Mouse (Mus musculus) macrophage (primary cell): ENCODE data around the gene Bcl3. TPM values are rescaled to one million over a fixed set of nuclear protein-coding genes. Genes with fewer than 3 reads are reported as not detected.

Source experiments
- H3K27ac ChIP-seq: fragments of 350-480 bp; formaldehyde crosslinking; 2 replicates; pipeline ENCODE4 v1.9.0; 2021
- H3K36me3 ChIP-seq: fragments of 350-480 bp; formaldehyde crosslinking; 2 replicates; pipeline ENCODE4 v1.9.0; 2021; ENCODE audit errors: inconsistent target
- H3K4me3 ChIP-seq: fragments of 350-480 bp; formaldehyde crosslinking; 2 replicates; pipeline ENCODE4 v1.9.0; 2021; ENCODE audit errors: inconsistent target
- H3K79me2 ChIP-seq: fragments of 350-480 bp; formaldehyde crosslinking; 2 replicates; pipeline ENCODE4 v1.9.0; 2021; ENCODE audit errors: inconsistent target
- WGBS: methylation state at CpG from one replicate; pipeline ENCODE4 v1.1.7; 2026; ENCODE audit warnings: inconsistent platforms; ENCODE audit not compliant: missing documents; 5-methylcytosine and 5-hydroxymethylcytosine counted together
- polyA plus RNA-seq: library from polyadenylated mRNA; stranded (reverse); fragments of 250-400 nt; gene quantifications from 3 replicates; pipeline ENCODE4 v1.2.4, GENCODE M21; 2018; ENCODE audit warnings: inconsistent platforms
- total RNA-seq, 78 experiments: library from RNA; depleted of rRNA; stranded (reverse); fragments of 250-400 nt; gene quantifications; 1 replicate in 9 of 78; 2 replicates in 24 of 78; 3 replicates in 43 of 78; 4 replicates in 2 of 78; pipeline ENCODE4 v1.2.4; 2018; ENCODE audit warnings: inconsistent platforms in 56 of 78

Gene Bcl3
- total RNA-seq (2018; cell fraction: chromatin; rRNA removed) = 100 to 1,000 TPM in 19 of 26 experiments, 10 to 100 TPM in 7; 42.2 to 379 (median 140) TPM
- 100 to 1,000 TPM in 3 of 26 experiments, 10 to 100 TPM in 23; 34.3 to 219 (median 64.3) TPM for total RNA-seq (2018; cell fraction: cytosol; rRNA removed)
- 100 to 1,000 TPM in 12 of 26 experiments, 10 to 100 TPM in 14; 38.6 to 381 (median 86.0) TPM for total RNA-seq (2018; cell fraction: nucleus; rRNA removed)
- polyA plus RNA-seq = 11.2 to 30.9 TPM (median 23.0 TPM) in 3 replicates

DNA sequence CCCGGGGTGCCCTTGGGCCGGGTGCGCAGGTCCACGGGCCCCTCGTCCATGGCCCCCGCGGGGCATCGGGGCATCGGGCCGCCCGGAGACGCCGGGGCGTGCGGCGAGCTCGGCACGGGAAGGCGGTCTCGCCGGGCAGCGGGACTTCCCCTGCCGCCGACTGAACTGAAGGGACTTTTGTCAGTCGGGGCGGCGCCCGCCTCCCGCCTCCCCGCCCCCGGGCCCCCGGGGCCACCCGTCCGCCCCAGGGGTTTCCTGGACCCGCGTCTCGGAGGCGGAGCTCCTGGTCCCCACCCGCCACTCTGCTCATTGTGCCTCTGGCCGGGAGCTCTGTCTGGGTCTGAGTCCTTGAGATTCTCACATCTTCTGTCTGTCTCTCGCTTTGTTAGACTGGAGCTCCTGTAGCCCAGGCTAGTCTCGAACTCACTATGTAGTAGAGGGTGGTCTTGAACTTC, at the start of gene Bcl3:
Gene Bcl3 (minus strand): TSS at position 167 of the 455 bp plus-strand sequence.
- Histone ChIP-seq H3K4me3 (peak within 1 kb of the TSS; percentile 35), H3K27ac (peak within 1 kb of the TSS; percentile 100), H3K36me3 (peaks cover 13% of the 10 kb centered on the region; the same call in 1 of the 2 replicates), H3K79me2 (peaks cover 38% of the 10 kb centered on the region; the same call in 1 of the 2 replicates)
- 2% methylated on average over 35 of the region's 42 CpGs for WGBS

DNA sequence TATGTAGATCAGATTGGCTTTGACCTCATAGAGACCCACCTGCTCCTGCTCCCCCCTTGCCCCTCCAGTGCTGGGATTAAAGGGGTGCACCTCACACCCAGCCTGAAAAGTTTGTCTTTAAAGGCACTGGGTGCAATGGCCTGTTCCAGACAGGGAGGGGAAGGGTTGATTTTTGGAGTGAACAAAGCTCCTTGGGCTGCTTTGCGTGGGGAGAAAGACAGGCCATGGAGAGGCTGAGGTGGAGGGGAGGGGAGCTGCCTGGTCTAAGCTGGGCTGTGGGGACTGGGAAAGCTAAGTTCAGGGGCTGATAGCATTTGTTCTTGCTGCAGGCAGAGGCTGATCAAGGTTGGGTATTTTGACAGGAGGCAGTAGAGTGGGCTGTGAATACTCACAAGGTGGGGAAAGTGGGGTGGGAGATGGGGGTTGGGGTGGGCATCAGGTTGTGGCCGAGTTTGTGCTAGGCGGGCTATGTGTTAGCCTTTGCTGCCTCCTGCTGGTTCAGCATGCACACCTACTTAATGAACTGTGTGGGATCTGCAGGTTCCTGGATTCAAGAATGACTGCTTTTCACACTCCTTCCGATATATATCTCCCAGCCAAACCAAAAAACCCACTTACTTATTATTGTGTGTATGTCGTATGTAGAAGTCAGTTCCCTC, 49.5 kb upstream of the Bcl3 start:
- 24% methylated on average over 3 of the region's 5 CpGs for WGBS
- Histone ChIP-seq H3K79me2 (no peaks in the 10 kb centered on the region), H3K4me3 (no peak overlapping the region), H3K27ac (peak overlapping the region; percentile 91), H3K36me3 (no peaks in the 10 kb centered on the region)

DNA sequence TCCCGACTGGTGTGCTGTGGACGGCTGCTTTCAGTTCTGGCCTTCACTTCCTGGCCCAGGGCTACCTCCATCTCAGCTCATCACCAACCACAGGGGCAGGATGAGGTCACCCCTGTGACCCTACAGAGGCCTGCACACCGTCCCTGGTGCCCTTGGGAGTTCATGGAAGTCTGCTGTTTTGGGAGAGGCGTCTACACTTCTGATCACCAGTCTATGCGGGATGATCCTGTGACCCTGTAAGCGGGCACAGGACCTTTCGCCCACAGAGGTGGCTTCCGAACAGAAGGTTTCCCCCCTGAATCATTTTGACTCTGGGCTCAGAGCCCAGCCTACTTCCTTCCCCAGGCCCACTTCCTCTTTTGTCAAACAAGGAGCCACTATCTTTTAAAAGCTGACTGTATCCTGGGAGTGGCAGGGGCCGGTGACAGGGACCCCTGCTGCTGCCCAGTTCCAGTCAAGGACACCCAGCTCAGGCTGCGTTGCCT, 48.6 kb upstream of the Bcl3 start:
- no peaks in the 10 kb centered on the region for H3K79me2 ChIP-seq
- H3K27ac ChIP-seq = peak overlapping the region; percentile 91
- no peaks in the 10 kb centered on the region for H3K36me3 ChIP-seq
- under 1% methylated on average over 10 of the region's 10 CpGs for WGBS
- H3K4me3 ChIP-seq = peak overlapping the region; percentile 23

DNA sequence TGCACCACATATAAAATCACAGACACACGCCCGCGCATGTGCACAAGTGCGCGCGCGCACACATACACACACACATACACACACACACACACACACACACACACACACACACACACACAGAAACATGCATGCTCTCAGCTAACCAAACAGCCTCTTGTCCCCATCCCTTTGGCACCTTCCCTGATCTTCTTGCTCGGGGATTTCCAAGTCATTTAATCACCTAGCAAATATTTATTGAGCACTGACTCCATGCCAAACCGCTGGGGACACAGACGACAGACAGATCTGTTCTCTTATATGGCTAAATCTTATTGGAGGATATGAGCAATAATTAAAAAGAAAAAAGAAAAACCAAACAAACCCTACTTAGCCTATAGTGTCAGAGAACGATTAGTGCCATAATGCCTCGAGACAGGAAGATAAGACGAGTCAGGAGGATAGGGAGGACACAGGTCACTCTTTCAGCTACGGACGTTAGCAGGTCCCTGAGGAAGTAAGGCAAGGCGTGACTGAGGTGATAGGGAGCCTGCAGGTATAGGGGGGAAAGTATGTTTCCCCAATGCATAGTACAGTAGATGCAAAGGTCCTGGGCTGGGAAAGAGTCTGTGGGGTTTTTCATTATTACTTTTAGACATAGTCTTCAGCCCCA, 45.3 kb upstream of the Bcl3 start:
- no peaks in the 10 kb centered on the region for H3K36me3 ChIP-seq
- H3K4me3 ChIP-seq = no peak overlapping the region
- no peaks in the 10 kb centered on the region for H3K79me2 ChIP-seq
- no peak overlapping the region for H3K27ac ChIP-seq
- WGBS = 93% methylated on average over 16 of the region's 16 CpGs

DNA sequence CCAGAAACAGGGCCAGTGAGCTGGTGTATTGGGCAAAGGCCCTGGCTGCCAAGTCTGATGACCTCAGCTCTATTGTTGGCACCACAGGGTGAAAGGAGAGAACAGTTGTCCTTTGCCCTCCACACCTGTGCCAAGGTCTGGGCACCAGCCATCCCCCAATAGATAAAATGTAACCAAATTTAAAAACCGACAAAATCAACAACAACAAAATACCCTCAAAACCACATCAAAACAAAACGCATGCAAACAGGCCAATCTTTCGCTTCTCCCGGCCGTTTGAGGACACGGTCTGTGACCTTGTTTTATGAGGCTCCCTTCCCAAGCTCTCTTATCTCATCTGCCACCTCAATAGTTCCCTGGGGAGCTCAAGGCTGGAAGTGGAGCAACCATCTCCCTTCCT, 43.9 kb upstream of the Bcl3 start:
- Histone ChIP-seq H3K27ac (no peak overlapping the region), H3K79me2 (no peaks in the 10 kb centered on the region), H3K36me3 (no peaks in the 10 kb centered on the region), H3K4me3 (no peak overlapping the region)
- 94% methylated on average over 6 of the region's 6 CpGs for WGBS

DNA sequence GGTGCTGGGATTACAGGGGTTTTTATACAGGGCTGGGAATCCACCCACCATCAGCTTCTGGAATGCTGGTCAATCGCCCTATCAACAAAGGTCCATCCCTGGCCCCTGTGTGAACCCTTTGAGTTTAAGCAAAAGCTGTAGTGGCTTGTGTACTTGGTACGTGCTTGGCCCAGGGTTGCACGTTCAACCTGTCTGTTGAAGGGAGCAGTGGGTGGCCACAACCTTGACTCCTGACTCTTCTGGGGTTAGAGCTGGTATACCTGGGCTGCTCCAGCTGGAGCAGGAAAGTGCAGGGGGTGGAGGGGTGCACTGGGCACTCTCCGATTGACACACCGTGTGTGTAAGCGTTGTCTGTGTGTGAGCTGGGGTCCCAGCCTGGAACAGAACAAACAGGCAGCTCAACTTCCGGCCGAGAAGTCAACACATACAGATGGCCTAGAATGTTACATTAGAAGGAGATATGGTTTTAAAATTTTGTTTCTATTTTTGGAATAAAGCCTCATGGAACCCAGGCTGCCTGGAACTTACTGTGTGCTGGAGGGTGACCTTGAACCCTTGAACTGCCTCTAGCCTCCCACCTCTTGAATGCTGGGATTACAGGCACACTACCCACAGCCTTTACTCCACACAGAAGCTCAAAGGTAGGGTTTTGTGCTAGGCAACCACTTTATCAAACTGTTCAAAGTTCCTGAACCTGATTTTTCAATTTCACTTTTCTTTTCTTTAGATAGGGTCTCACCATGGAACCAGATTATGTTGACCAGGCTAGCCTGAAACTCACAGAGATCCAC, 42.9 kb upstream of the Bcl3 start:
- Histone ChIP-seq H3K27ac (no peak overlapping the region), H3K79me2 (no peaks in the 10 kb centered on the region), H3K4me3 (no peak overlapping the region), H3K36me3 (no peaks in the 10 kb centered on the region)
- WGBS = 96% methylated on average over 8 of the region's 8 CpGs

DNA sequence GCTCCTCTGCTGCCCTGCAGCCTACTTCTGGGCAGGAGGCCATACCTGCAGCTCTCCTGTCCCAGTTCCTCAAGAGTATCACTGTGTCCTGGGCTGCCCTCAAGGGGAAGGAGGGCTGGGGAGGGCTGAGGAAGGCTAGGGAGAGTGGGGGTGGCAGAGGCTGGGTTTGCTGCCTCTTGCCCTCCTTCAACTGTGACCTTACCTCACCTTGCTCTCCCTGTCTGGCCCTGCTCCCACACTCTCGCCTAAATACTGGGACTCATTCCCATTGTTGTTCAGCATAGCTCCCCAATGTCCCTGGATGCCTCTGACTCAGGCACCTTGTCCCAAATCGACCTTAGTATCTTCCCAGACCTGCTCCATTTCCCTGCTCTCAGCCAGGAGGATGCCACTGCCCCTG, 41.7 kb upstream of the Bcl3 start:
- no peak overlapping the region for H3K4me3 ChIP-seq
- no peak overlapping the region for H3K27ac ChIP-seq
- no peaks in the 10 kb centered on the region for H3K79me2 ChIP-seq
- 70% methylated on average over 2 of the region's 2 CpGs for WGBS
- H3K36me3 ChIP-seq = no peaks in the 10 kb centered on the region

DNA sequence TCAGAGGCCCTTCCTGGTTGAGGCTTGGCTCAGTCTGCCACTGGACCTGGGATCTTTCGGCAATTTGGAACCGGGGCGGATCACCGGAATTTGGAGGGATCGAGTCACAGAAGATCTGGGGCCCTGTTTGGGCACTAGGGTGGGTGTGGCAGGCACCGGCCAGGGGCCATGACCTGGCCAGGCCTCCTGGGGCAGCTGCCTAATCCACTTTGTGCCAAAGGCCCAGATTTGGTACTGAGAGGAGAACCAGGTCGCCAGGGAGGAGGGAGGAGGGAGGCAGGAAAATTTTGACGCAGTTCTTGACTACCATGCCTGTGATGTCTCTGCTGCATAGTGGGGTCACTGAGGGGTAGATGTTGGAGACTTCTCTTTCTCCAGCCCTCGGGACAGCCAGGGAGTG, 38.6 kb upstream of the Bcl3 start, which contains the start of gene Ceacam16:
Gene Ceacam16 (minus strand): TSS at position 101 of the 400 bp plus-strand sequence.
- Histone ChIP-seq H3K36me3 (no peaks in the 10 kb centered on the region), H3K4me3 (no peak within 1 kb of the TSS), H3K27ac (no peak within 1 kb of the TSS), H3K79me2 (no peaks in the 10 kb centered on the region)
- 95% methylated on average over 9 of the region's 9 CpGs for WGBS

DNA sequence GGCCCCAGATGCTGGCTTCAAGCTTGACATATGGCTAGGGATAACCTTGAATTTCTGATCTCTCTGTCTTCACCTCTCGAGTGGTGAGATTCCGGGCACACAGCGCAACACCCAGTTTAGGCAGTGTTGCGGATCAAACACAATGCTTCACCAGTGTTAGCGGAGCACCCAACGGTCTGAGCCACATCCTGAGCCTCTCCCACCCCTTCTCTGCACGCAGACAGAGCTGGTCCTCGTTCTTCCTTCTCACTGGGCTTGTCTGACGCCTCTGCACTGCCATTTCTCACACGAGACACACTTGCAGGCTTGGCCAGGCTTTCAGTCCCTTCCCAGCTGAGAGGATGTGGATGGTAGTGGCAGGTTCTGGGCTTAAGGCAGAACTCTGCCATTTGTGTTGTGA, 37.2 kb upstream of the Bcl3 start:
- H3K4me3 ChIP-seq = no peak overlapping the region
- 73% methylated on average over 10 of the region's 10 CpGs for WGBS
- no peaks in the 10 kb centered on the region for H3K79me2 ChIP-seq
- no peak overlapping the region for H3K27ac ChIP-seq
- H3K36me3 ChIP-seq = no peaks in the 10 kb centered on the region

DNA sequence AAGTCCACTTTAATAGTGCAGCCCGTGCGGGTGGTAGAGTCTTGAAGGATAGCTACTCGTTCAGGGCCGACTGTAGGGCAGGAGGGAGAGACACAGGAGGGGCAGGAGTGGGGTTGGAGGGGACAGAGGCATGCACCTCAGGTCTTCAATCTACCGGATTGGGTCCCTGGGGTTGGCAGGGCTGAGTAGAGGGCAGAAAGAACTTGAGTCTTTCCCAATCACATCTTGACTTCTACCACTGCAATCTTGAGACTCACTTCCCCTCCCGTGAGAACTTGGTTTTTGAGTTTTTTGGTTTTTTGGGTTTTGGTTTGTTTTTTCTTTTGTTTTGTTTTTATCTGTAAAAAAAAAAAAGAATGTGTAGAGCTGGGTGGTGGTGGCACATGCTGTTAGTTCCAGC, 33.7 kb upstream of the Bcl3 start:
- WGBS = 74% methylated on average over 6 of the region's 6 CpGs
- no peak overlapping the region for H3K4me3 ChIP-seq
- no peak overlapping the region for H3K27ac ChIP-seq
- no peaks in the 10 kb centered on the region for H3K36me3 ChIP-seq
- no peaks in the 10 kb centered on the region for H3K79me2 ChIP-seq

DNA sequence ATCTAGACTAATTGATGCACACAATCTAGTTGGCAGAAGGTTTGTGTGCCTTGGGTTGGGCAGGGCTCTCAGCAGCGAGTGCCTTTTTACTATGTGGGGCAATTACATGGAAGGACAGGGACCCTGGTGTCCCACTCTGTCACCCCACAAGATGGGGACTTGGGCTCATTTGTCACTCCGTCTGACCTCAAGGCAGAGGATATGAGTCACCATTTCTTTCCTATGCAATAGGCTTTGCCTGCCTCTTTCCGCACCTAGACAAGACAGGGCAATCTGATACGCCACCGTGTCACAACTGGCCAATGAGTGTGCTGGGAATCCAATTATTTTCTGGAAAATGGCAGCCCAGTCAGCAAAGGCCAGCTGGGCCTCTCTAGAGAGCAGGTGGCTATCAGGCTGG, 33.1 kb upstream of the Bcl3 start:
- H3K27ac ChIP-seq = no peak overlapping the region
- no peak overlapping the region for H3K4me3 ChIP-seq
- H3K36me3 ChIP-seq = no peaks in the 10 kb centered on the region
- WGBS = 59% methylated on average over 5 of the region's 5 CpGs
- H3K79me2 ChIP-seq = no peaks in the 10 kb centered on the region

DNA sequence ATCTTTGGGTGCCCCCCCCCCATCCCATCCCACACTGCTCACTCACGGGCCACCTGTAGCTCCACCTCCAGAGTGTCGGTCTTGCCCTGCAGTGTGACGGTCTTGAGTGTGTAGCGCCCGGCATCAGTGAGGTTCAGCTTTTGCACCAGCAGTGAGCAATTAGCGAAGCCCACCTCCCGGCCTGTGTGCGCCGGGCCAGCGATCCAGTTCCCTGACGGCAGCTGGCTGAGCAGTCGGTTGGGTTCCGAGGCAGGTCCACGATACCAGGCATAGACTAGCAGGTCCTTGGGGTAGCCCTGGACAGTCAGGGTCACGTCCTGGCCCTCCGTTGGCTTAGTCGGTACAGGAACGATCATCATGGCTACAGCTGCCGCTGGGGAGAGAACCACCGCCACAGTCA, 31.0 kb upstream of the Bcl3 start:
- Histone ChIP-seq H3K4me3 (no peak overlapping the region), H3K79me2 (no peaks in the 10 kb centered on the region), H3K27ac (no peak overlapping the region), H3K36me3 (no peaks in the 10 kb centered on the region)
- WGBS = 92% methylated on average over 16 of the region's 20 CpGs

DNA sequence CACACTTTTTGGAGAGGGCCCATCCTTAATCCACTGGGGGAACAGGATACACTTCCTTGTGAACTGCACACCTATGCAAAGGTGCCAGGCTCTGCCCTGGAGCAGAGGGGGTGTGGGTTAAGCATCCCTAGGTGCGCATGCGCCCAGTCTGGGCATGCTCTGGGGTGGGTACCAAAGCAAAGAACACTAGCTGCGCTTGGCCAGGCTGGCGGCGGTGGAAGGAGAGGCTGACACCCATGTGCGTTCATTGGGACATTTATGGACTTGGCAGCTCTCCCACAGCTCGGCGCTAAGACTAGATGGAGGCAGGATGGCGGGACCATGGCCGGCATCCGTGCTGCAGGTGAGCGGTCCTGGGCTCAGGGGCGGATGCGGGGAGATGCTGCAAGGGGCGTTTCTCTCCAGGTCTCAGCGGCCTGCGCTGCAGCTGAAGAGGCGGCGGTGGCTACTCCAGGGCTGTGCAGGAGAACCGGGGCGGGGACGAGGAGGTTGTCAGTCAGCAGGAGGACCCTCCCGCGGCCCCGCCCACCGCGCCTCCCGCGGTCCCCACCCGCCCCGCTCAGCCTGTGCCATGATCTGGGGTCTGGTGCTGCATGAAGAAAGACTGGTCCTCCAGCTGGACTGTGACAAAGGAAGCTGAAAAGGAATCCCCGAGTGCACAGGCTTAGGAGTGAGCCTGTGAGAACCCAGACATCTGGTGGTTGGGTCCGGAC, 29.4 kb upstream of the Bcl3 start, which contains the start of gene Gm19345:
Gene Gm19345 (plus strand): TSS at position 146 of the 713 bp plus-strand sequence.
- Histone ChIP-seq H3K79me2 (no peaks in the 10 kb centered on the region), H3K36me3 (no peaks in the 10 kb centered on the region), H3K4me3 (no peak within 1 kb of the TSS), H3K27ac (no peak within 1 kb of the TSS)
- 10% methylated on average over 33 of the region's 33 CpGs for WGBS
